Mouse (Mus musculus) olfactory bulb, adult 2 months (tissue): ENCODE measurements around the gene Mif. TPM values are rescaled to one million over a fixed set of nuclear protein-coding genes. Genes with fewer than 3 reads are reported as not detected.
"Not testable (repeated sequence)": the region's sequence is repeated elsewhere in the genome, so short reads cannot be mapped to it uniquely, and the experiment has no call there.

ENCODE experiments used
- H3K27ac ChIP-seq: fragments of 200-500 bp; 2 replicates; pipeline ENCODE4 v1.5.1; 2012; ENCODE audit warnings: low read depth, low read length; ENCODE audit not compliant: insufficient read depth
- H3K4me1 ChIP-seq: fragments of 200-500 bp; 2 replicates; pipeline ENCODE4 v1.6.1; 2012; ENCODE audit warnings: low read length; ENCODE audit not compliant: control insufficient read depth, insufficient read depth
- H3K4me3 ChIP-seq: fragments of 200-500 bp; 2 replicates; pipeline ENCODE4 v1.5.1; 2012; ENCODE audit warnings: mild to moderate bottlenecking, low read depth, low read length, moderate library complexity; ENCODE audit not compliant: insufficient read depth
- CTCF ChIP-seq: fragments of 200-500 bp; IDR thresholded peaks from 2 replicates; pipeline ENCODE4 v1.5.1; 2012; ENCODE audit warnings: low read depth, mild to moderate bottlenecking, low read length, moderate library complexity; ENCODE audit not compliant: insufficient read depth
- POLR2A ChIP-seq: fragments of 200-500 bp; IDR thresholded peaks from 2 replicates; pipeline ENCODE4 v1.6.1; 2012; ENCODE audit warnings: mild to moderate bottlenecking, low read depth, low read length, moderate library complexity; ENCODE audit not compliant: insufficient read depth
- WGBS: fragments of 180-500 bp; shearing (Covaris S2); methylation state at CpG from one replicate; pipeline ENCODE4 v1.1.7; 2018; 5-methylcytosine and 5-hydroxymethylcytosine counted together
- polyA plus RNA-seq: library from polyadenylated mRNA; stranded (reverse); fragments of >200 nt; gene quantifications from 2 replicates; pipeline ENCODE4 v1.2.4, GENCODE M21; 2012; ENCODE audit warnings: low replicate concordance; ENCODE audit not compliant: missing spikeins, insufficient read depth, insufficient read length

The Mif gene
- polyA plus RNA-seq, 1 experiment, result not detected

DNA sequence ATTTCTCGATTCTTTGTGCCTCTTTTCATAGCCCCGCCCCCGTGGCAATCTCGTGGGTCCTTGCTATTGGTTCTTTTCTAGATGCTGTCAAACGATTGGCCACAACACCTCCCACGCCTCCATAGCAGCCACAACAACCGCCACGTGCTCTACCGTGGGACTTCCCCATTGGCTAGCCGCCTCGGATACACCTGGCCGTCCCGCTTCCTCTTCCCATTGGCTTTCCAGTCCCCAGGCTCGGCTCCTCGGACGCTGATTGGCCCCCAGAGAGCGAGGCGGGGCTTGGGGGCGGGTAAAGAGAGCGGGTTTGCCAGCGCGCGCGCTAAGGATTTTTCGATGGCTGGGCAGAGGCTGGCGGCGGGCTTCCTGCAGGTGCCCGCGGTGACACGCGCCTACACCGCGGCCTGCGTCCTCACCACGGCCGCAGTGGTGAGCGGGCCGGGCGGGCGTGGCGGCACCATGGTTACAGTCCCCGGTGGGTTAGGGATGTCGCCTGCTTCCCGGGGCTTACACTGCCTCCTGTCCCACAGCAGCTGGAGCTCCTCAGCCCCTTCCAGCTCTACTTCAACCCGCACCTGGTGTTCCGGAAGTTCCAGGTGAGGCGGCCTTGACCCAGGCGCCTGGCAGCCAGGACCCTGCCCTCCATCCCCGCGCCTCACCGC, 33.2 kb upstream of the Mif start, which contains the start of gene Derl3:
TSS of gene Derl3 (plus strand) at position 325 of the 662 bp plus-strand sequence.
- no peak for TF ChIP-seq POLR2A
- Histone ChIP-seq H3K4me3 (peak within 1 kb of the TSS; percentile 65), H3K27ac (no peak within 1 kb of the TSS), H3K4me1 (peaks cover 7% of the 10 kb centered on the region)
- WGBS, result 2% methylated on average over 50 of the region's 51 CpGs

DNA sequence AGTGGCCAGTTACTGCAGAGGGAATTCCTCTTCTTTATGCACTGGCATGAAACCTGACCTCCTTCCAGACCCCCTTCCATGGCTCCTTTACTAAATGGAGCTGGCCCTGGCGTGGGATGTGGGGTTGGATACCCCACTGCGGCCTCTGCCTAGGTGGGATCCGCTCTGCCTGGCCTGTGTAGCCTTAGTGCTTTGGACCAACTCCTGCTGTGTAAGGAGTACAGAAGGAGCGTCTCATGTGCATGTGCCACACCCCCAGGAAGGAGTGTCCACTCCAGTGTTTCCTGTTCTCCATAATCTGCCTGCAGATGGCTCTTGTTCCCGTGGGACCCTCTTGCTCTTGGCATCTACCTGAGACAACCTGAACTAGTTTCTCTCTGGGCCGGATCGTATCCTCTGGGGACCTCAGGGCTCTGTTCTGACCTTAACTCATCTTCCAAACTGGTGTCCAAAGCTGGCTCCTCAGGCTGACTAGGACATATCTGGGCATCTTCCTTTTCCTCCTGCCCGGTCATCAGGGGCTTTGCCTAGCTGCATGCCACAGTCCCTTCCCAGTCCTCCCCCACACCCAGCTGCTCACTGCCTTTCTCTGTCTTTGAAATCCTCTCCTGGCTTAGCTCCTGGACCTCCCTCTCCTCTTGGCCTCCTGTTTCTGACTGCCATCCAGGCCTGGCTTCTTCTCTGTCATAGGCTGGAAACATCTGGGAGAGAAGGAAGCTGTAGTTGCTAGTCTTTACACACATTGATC, 29.5 kb upstream of the Mif start:
- peaks cover 7% of the 10 kb centered on the region for H3K4me1 ChIP-seq
- TF ChIP-seq CTCF, result no peak
- no peak for TF ChIP-seq POLR2A
- 64% methylated on average over 8 of the region's 8 CpGs for WGBS
- H3K4me3 ChIP-seq, result no peak overlapping the region
- H3K27ac ChIP-seq, result no peak overlapping the region

DNA sequence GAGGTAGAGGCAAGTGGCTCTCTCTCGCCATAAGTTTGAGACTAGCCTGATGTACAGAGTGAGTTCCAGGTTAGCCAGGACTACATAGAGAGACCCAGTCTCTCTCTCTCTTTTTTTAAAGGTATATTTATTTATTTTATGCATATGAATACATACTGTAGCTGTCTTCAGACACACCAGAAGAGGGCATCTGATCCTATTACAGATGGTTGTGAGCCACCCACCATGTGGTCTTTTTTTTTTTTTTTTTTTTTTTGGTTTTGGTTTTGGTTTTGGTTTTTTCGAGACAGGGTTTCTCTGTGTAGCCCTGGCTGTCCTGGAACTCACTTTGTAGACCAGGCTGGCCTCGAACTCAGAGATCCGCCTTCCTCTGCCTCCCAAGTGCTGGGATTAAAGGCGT, 27.5 kb upstream of the Mif start:
- H3K27ac ChIP-seq, H3K4me1 ChIP-seq, H3K4me3 ChIP-seq: not testable (repeated sequence)
- 82% methylated on average over 5 of the region's 5 CpGs for WGBS

DNA sequence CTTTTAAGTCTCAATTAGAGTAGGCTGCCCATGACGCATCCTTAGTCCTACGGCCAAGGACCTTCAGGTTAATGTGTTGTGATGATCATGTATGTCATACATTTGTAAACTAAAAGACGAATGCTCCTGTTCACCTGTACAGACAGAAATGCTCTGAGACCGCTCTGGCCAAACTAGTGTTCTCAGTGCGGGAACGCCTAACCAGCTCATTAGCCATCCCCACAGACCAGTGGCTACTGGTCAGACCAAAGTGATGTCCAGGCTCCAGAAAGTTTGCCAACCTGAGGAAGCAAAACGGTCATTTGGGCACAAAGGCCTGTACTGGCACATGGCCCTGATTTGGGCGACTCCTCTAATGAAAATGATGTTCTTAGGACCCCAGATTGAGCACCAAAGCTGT, 24.7 kb upstream of the Mif start:
- no peak overlapping the region for H3K27ac ChIP-seq
- 91% methylated on average over 8 of the region's 8 CpGs for WGBS
- no peak for TF ChIP-seq CTCF
- TF ChIP-seq POLR2A, result no peak
- no peak overlapping the region for H3K4me3 ChIP-seq
- peaks cover 5% of the 10 kb centered on the region for H3K4me1 ChIP-seq

DNA sequence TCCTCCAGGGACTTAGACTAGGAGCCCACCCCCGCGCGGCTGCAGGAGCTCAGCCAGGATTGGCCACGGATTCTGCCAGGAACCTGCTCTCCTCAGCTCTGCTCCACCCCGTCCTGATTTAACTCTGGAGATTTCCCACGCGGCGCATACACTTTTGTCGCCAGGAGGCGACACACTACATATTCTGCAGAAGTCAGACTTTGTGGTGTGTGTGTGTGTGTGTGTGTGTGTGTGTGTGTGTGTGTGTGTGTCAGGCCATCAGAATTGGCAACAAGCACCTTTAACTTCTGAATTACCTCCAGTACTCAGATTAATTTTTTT, 23.2 kb upstream of the Mif start:
- H3K27ac ChIP-seq, result no peak overlapping the region
- 2% methylated on average over 10 of the region's 10 CpGs for WGBS
- peaks cover 5% of the 10 kb centered on the region for H3K4me1 ChIP-seq
- H3K4me3 ChIP-seq, result no peak overlapping the region; the same call in 1 of the 2 replicates
- TF ChIP-seq CTCF, result peak; percentile 36; the same call in 1 of the 2 replicates
- TF ChIP-seq POLR2A, result no peak

DNA sequence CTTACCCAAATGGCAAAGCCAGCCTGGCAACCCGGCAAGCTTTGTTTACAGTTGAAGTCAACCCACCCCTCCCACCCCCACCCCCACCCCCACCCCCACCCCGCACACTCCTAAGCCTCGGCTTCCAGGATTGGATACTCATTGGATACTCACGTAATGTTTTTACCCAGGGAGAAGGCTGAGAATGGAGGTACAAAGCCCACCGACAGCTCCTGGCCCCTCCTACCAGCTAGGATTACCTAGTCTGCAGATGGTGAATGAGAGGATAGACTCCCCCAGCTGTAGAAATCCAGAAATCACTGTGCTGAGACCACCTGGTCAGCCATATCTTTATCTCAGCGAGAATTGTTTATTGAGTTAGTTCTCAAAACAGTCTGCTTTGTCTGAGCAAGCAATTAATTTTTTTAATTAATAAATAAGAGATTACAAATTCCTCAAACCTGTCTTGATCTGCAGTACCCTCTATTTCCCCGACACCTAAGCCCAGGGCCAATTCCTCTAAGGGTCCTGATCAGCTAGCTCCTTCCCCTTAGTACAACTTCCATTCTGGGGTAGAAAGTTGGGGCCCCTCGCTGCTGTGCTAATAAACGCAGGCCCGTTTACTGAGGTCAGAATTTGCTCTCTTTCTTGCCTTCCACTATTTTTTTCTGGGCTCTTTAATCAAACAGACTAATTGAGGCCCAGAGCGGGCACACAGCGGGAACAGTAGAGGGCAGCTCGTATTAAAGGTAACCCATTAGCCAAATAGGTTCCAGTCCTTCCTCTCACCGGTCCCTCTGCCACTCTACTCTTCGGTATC, 22.6 kb upstream of the Mif start:
- no peak overlapping the region for H3K27ac ChIP-seq
- H3K4me3 ChIP-seq, result no peak overlapping the region; the same call in 1 of the 2 replicates
- TF ChIP-seq CTCF (no peak), POLR2A (no peak)
- 27% methylated on average over 15 of the region's 15 CpGs for WGBS
- H3K4me1 ChIP-seq, result peaks cover 5% of the 10 kb centered on the region

DNA sequence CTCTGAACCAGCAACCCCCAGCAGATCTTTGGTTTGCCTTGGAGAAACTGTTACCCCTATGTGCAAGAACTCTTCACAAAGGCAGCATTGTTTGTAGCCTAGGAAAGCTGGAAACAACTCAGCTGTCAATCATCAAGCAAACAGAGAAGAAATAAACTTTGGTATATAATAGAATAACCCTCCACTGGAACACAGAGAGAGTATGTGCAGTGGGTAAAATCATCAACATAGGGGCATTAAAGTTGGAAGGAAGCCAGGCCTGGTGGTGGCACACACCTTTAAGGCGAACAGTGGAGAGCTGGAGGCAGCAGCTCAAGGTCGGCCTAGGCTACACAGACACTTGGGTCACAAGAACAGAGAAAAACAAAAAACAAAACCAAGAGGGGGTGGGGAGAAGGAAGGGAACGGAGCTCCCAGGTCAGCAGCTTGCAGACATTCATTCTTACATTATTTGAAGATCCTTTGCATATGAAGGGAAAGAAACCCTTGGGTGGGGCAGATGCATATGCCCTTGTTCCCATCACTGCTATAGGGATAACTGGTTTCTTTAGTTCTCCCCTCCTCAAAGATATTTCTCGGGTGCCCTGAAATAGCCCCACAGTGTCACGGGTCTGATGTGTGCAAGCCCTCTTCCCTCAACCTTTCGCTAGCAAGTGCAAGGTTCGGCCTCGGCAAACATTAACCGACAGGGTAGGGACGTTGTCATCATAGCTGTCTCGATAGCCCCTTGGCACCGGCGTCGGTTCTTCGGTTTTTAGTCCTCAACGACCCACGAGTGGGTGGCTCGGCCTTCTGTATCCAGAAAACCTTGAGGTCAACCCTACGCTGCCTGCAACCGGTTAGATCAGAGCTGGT, 21.8 kb upstream of the Mif start:
- H3K4me3 ChIP-seq, result no peak overlapping the region
- WGBS, result 45% methylated on average over 20 of the region's 20 CpGs
- TF ChIP-seq POLR2A (no peak), CTCF (no peak)
- peaks cover 5% of the 10 kb centered on the region for H3K4me1 ChIP-seq
- no peak overlapping the region; the same call in 1 of the 2 replicates for H3K27ac ChIP-seq

DNA sequence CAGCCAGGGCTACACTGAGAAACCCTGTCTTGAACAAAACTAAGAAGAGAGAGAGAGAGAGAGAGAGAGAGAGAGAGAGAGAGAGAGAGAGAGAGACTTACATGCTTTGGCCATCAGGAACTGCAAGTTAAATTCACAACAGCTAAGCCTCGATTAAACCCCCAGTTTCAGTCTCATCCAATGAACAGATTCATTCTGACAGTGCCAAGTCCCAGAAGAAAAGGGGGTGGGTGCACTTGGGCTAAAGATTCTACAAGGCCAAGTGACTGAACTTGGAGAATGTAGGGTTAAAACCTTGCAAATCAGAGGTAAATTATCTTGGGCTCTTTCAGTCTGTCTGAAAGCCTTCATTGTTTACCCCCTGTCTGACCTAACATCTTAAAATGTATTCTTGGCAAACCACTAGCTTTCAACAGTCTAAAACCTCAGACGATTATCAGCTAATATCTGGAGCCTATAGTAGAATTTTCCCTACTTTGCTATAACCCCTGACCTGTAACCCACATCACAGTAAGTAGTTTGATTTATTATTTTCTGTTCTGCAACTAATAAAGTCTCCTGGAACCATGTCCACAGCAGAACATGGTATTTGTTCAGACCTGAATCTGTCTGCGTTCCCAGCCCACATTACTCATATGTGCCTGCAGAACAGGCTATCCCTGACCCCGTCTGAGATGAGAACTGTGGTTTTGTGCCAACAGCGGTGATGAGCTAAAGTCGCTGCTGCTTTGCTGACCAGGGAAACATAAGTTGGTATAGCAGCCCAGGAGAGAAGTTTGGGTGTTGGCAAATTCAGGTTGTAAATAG, 20.9 kb upstream of the Mif start:
- H3K27ac ChIP-seq, result no peak overlapping the region

More for the DNA sequence above, 20.9 kb upstream of the Mif start:
- 47% methylated on average over 6 of the region's 6 CpGs for WGBS
- TF ChIP-seq CTCF (no peak), POLR2A (no peak)
- Histone ChIP-seq H3K4me3 (no peak overlapping the region), H3K4me1 (peaks cover 5% of the 10 kb centered on the region)
